Mouse (Mus musculus): ENCODE data around the gene Hcrtr1. TPM values are rescaled to one million over a fixed set of nuclear protein-coding genes. Genes with fewer than 3 reads are reported as not detected.
A peak's percentile ranks its signal among the peaks of the same experiment; 100 is the strongest.

The Hcrtr1 gene
- polyA plus RNA-seq, 1 experiment from 2014 or later = 0.38 TPM

- Histone ChIP-seq H3K27ac (replicated peaks) (no peak overlapping the region), H3K27me3 (peaks cover 23% of the 10 kb centered on the region), H3K4me3 (no peak overlapping the region), H3K9me3 (no peaks in the 10 kb centered on the region), H3K4me1 (peaks cover 16% of the 10 kb centered on the region), H3K9ac (replicated peaks) (no peak overlapping the region), H3K36me3 (no peaks in the 10 kb centered on the region), H3K4me2 (replicated peaks) (no peak overlapping the region)
- no peak for ATAC-seq (replicated peaks)
- 77% methylated on average over 8 of the region's 8 CpGs for WGBS
Observed at GRCm38 (mm10) chr4:130166592-130166991, 27.4 kb upstream of the Hcrtr1 start.

DNA sequence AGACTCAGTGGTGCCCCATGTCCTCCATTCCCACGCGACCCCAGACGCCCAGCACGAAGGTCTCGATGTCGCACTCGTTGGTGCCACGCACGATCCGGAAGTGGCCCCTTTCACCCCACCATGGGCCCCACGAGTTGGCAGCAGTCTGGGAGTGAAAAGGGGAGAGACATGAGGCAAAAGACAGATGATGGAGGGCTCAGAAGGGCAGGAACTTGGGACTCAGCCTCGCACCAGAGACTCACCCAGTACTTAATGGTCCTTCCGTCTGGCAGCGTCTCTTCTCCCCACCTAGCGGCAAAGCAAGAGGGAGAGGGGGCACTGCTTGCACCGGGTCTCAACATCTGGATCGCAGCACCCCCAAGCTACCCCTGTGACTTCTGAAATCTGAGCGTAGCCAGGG is 26.9 kb upstream of the Hcrtr1 start:
- WGBS = 80% methylated on average over 17 of the region's 18 CpGs
- Histone ChIP-seq H3K4me1 (peaks cover 16% of the 10 kb centered on the region), H3K4me2 (replicated peaks) (no peak overlapping the region), H3K9me3 (no peaks in the 10 kb centered on the region), H3K27me3 (peaks cover 23% of the 10 kb centered on the region), H3K9ac (replicated peaks) (no peak overlapping the region), H3K4me3 (no peak overlapping the region), H3K27ac (replicated peaks) (no peak overlapping the region), H3K36me3 (no peaks in the 10 kb centered on the region)
- no peak for ATAC-seq (replicated peaks)

DNA sequence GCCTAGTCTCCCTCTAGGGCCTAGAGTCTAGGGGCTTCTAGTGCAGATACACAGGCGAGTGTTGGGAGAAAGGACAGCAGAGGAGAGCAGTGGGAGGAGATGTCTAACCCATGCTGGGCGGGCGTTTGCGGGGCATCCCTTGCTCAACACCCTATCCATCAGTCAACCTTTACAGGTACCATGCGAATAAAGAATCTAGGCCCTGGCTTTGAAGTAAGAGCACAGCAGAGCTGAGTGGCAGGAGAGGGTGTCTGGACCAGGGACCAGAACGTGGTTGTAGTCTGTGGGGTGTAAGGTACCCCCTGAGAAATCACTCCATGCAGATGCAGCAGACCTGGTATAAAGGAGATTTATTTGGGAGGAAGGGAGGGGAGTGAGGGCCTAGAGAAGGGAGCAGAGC is 25.0 kb upstream of the Hcrtr1 start:
- Histone ChIP-seq H3K9me3 (no peaks in the 10 kb centered on the region), H3K4me1 (peaks cover 16% of the 10 kb centered on the region), H3K4me2 (replicated peaks) (no peak overlapping the region), H3K27ac (replicated peaks) (no peak overlapping the region), H3K4me3 (no peak overlapping the region), H3K9ac (replicated peaks) (no peak overlapping the region), H3K27me3 (peaks cover 23% of the 10 kb centered on the region), H3K36me3 (no peaks in the 10 kb centered on the region)
- 68% methylated on average over 6 of the region's 6 CpGs for WGBS
- no peak for ATAC-seq (replicated peaks)

DNA sequence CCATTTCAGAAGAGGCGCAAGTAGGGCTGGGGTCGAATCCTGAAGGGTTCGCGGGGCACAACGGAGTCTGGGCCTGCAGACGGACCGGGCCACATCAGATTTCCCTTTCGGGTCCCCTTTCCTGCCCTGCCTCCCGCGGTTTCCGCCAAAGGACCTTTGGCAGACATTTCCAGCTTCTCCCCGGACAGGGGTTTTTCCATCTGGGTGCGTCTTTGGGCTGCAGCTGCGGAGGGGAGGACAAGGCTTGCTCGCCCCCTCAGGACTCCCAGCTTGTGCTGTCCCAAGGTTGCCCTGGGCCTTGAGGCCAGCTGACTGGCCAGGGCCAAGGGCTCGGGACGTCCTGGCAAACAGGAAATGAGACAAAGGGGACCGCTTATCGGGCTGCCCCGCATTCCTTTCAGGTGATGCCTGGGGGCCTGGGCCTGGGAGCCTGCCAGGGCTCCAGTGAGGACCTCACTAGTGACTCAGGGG is 24.3 kb upstream of the Hcrtr1 start:
- no peak overlapping the region for H3K4me3 ChIP-seq
- WGBS = 7% methylated on average over 20 of the region's 20 CpGs
- no peaks in the 10 kb centered on the region for H3K9me3 ChIP-seq
- peaks cover 23% of the 10 kb centered on the region for H3K27me3 ChIP-seq
- no peak overlapping the region for H3K9ac ChIP-seq (replicated peaks)
- H3K36me3 ChIP-seq = no peaks in the 10 kb centered on the region
- peak overlapping the region; percentile 9; the same call in 1 of the 2 replicates for H3K4me2 ChIP-seq (replicated peaks)
- peaks cover 13% of the 10 kb centered on the region for H3K4me1 ChIP-seq
- H3K27ac ChIP-seq (replicated peaks) = no peak overlapping the region
- no peak for ATAC-seq (replicated peaks)

GRCm38 (mm10) chr4:130161349-130161748 is 22.2 kb upstream of the Hcrtr1 start:
- Histone ChIP-seq H3K9ac (replicated peaks) (no peak overlapping the region), H3K27me3 (peaks cover 23% of the 10 kb centered on the region), H3K36me3 (no peaks in the 10 kb centered on the region), H3K9me3 (no peaks in the 10 kb centered on the region), H3K4me2 (replicated peaks) (no peak overlapping the region), H3K27ac (replicated peaks) (no peak overlapping the region), H3K4me1 (peaks cover 5% of the 10 kb centered on the region), H3K4me3 (no peak overlapping the region)
- WGBS = 10% methylated on average over 4 of the region's 4 CpGs
- ATAC-seq (replicated peaks) = no peak

GRCm38 (mm10) chr4:130156812-130157371 is 17.7 kb upstream of the Hcrtr1 start:
- 75% methylated on average over 12 of the region's 12 CpGs for WGBS
- no peaks in the 10 kb centered on the region for H3K36me3 ChIP-seq

GRCm38 (mm10) chr4:130154250-130154649 is 15.1 kb upstream of the Hcrtr1 start:
- no peaks in the 10 kb centered on the region for H3K9me3 ChIP-seq
- H3K36me3 ChIP-seq = no peaks in the 10 kb centered on the region
- H3K27ac ChIP-seq (replicated peaks) = no peak overlapping the region
- 82% methylated on average over 3 of the region's 3 CpGs for WGBS
- no peak overlapping the region for H3K4me2 ChIP-seq (replicated peaks)
- H3K27me3 ChIP-seq = peaks cover 4% of the 10 kb centered on the region
- no peak overlapping the region for H3K4me3 ChIP-seq
- no peaks in the 10 kb centered on the region for H3K4me1 ChIP-seq
- no peak for ATAC-seq (replicated peaks)
- H3K9ac ChIP-seq (replicated peaks) = no peak overlapping the region

More at GRCm38 (mm10) chr4:130156812-130157371, 17.7 kb upstream of the Hcrtr1 start:
- H3K4me3 ChIP-seq = no peak overlapping the region
- no peak for ATAC-seq (replicated peaks)
- no peaks in the 10 kb centered on the region for H3K4me1 ChIP-seq
- no peak overlapping the region for H3K4me2 ChIP-seq (replicated peaks)
- no peak overlapping the region for H3K9ac ChIP-seq (replicated peaks)
- H3K27me3 ChIP-seq = peaks cover 4% of the 10 kb centered on the region
- no peak overlapping the region for H3K27ac ChIP-seq (replicated peaks)
- no peaks in the 10 kb centered on the region for H3K9me3 ChIP-seq

DNA sequence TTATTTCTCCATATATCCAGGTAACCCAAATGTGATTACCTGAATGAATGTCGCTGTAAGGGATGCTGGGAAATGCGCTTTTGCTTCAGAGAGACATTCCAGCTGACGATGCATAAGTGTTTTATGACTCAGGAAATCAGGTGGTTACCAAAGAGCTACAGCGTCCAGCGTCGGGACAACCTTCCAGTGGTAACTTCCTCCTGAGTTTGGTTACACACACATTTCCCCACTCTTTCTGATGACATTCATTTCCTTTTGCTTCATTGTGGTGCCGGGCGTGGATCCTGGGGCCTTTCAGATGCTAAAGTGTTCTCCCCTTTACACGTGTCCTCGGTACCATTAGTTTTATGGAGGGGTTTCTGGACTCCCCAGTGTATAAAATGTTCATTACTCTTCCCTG is 9.2 kb upstream of the Hcrtr1 start:
- Histone ChIP-seq H3K4me1 (no peaks in the 10 kb centered on the region), H3K4me2 (replicated peaks) (no peak overlapping the region), H3K9me3 (no peaks in the 10 kb centered on the region), H3K27me3 (peaks cover 4% of the 10 kb centered on the region), H3K27ac (replicated peaks) (no peak overlapping the region), H3K9ac (replicated peaks) (no peak overlapping the region), H3K4me3 (no peak overlapping the region), H3K36me3 (no peaks in the 10 kb centered on the region)
- no peak for ATAC-seq (replicated peaks)
- WGBS = 85% methylated on average over 10 of the region's 10 CpGs

DNA sequence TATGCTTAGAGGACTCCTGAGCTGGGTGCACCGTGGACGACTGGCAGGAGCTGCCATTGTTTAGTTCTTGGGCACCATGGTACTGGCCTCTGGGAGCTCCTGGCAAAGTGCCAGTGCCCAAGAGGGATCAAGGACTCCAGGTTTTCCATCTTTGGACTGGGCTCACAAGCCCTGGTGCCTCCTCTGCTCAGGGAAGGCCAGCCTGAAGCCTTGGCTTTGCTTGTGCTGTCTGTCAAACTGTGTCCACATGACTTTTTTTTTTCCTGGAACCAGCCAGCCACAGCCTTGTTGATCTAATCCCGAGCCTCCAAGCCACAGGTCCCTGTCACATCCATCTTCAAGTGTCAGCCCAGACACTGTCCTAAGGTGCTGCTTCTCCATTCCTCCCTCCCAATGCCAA is 2.6 kb upstream of the Hcrtr1 start:
- Histone ChIP-seq H3K4me1 (peaks cover 14% of the 10 kb centered on the region), H3K27ac (replicated peaks) (no peak overlapping the region), H3K4me2 (replicated peaks) (no peak overlapping the region), H3K9me3 (no peaks in the 10 kb centered on the region), H3K36me3 (no peaks in the 10 kb centered on the region), H3K4me3 (no peak overlapping the region), H3K9ac (replicated peaks) (no peak overlapping the region), H3K27me3 (peaks cover 43% of the 10 kb centered on the region)
- WGBS = 44% methylated on average over 3 of the region's 3 CpGs
- ATAC-seq (replicated peaks) = no peak

- H3K27me3 ChIP-seq = peaks cover 43% of the 10 kb centered on the region
- no peak for ATAC-seq (replicated peaks)
- H3K4me1 ChIP-seq = peaks cover 14% of the 10 kb centered on the region
- H3K36me3 ChIP-seq = no peaks in the 10 kb centered on the region
- H3K27ac ChIP-seq (replicated peaks) = no peak overlapping the region
- no peak overlapping the region for H3K4me2 ChIP-seq (replicated peaks)
- WGBS = 61% methylated on average over 9 of the region's 9 CpGs
- H3K4me3 ChIP-seq = no peak overlapping the region
- no peak overlapping the region for H3K9ac ChIP-seq (replicated peaks)
- H3K9me3 ChIP-seq = no peaks in the 10 kb centered on the region
Observed at GRCm38 (mm10) chr4:130140992-130141402, 1.8 kb upstream of the Hcrtr1 start.

- peaks cover 43% of the 10 kb centered on the region for H3K27me3 ChIP-seq
- peaks cover 14% of the 10 kb centered on the region for H3K4me1 ChIP-seq
- H3K36me3 ChIP-seq = no peaks in the 10 kb centered on the region
- no peaks in the 10 kb centered on the region for H3K9me3 ChIP-seq
- peak overlapping the region; percentile 91 for H3K4me2 ChIP-seq (replicated peaks)
- H3K27ac ChIP-seq (replicated peaks) = no peak overlapping the region
- peak; percentile 67 for ATAC-seq (replicated peaks)
- H3K9ac ChIP-seq (replicated peaks) = peak overlapping the region; percentile 37
- WGBS = under 1% methylated on average over 55 of the region's 57 CpGs
- peak overlapping the region; percentile 43 for H3K4me3 ChIP-seq
Observed at GRCm38 (mm10) chr4:130138441-130139213, 532 bp downstream of the Hcrtr1 start.

DNA sequence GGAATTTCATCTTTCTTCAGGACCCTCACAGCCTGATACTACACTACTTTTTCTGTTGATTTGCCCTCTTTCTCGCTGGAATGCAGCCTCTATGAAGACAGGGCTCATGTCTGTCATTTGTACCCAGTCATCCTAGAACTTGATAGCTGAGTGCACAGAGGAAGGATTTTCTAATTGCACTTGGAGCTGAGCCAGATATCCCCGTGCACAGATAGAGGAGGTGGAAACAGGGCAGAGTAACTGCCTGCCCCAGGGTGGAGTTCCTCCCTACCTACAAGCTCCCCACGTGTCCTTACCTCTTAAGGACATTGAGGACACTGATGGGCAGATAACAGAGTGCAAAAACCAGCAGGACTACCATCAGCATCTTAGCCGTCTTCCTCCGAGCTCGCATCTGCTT is 5.8 kb downstream of the Hcrtr1 start:
- ATAC-seq (replicated peaks) = no peak
- H3K27me3 ChIP-seq = peaks cover 13% of the 10 kb centered on the region
- no peaks in the 10 kb centered on the region for H3K9me3 ChIP-seq
- no peak overlapping the region for H3K27ac ChIP-seq (replicated peaks)
- peaks cover 4% of the 10 kb centered on the region for H3K4me1 ChIP-seq
- H3K4me2 ChIP-seq (replicated peaks) = no peak overlapping the region
- H3K36me3 ChIP-seq = no peaks in the 10 kb centered on the region
- WGBS = 59% methylated on average over 6 of the region's 6 CpGs
- no peak overlapping the region for H3K9ac ChIP-seq (replicated peaks)
- no peak overlapping the region for H3K4me3 ChIP-seq

Data from forebrain, embryonic 15.5 days (tissue).